Mouse (Mus musculus) spleen, postnatal 14 days (tissue): ENCODE measurements around the gene Dbt.

Experiments
- DNase-seq, 2 experiments: peaks; one replicate each; pipeline ENCODE4 v3.0.0; 2021 to 2022; ENCODE audit warnings: low spot score in 2 of 2

Dbt gene

DNA sequence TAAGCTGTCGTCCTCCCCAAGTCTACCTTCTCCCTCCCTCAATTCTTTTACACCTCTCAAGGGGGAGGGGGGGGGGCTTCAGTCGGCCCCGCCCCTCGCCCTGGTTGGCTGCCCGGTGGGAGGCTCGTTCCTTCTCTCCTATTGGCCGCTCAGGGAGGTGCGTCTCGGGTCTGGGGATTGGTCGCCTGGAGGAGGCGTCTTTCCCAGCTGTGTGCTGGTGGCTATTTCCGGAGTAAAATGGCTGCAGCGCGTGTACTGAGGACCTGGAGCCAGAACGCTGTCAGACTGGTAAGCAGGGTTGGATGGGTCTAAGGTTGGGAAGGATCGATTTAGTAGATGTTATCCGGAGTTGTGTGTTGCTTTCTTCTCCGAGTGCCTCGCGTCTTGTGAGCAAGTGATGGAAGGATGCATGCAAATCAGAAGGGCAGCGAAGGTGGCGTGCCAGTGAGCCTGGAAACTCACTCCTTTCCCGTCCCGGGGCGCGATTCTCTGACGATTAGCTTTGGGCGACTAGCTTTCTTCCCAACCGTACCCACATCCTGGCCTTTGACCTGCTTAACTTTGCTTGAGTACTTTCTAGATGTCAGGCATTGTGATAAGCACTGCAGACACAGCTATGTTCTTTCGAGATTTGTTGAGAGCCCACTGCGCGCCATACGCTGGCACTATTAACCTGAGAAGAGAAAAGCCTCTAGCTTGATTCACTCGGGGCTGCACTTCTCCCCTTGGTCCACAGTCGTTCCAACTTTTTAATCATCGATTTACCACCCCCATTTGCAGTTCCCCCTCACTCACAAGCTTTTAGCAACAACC lies at the start of gene Dbt:
TSS of gene Dbt (plus strand) at position 167 of the 813 bp plus-strand sequence.
- peak; percentile 53 to 66 for DNase-seq

DNA sequence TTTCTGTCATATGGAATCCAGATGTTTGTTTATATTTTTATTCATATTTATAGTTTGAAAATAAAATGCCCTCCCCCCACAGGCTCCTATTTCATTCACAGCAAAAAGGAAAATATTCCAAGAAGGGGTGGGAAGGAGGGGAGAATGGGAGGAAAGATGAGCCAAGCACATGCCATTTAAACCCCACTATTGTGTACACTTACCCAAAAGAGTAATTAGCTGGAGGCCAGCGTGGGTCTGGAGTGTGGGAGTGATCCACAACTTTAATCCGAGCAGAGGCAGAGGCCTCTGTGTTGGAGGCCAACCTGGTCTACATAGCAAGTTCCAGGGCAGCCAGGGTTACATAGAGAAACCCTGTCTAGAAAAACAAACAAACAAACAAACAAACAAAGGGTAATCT lies 48.6 kb upstream of the Dbt start:
- no peak for DNase-seq

DNA sequence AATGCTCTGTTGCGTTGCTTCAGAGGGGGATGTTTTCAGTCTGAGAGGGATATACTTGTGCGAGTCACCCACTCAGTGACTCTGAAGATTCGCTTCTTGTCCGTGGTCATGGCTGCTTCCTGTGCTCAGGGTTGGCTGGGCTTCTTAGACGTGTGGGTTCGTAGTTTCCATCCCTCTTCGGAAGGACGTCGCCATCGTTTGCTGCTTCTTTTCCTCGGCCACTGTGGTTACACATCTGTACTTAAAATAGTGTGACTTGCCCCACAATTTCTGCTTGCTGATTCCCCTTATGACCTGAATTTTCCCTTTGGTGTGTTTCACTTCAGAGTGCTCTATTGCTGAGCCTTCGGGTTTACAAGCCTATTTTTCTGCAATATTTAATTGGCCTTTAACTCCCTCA lies 47.2 kb upstream of the Dbt start:
- DNase-seq = no peak

DNA sequence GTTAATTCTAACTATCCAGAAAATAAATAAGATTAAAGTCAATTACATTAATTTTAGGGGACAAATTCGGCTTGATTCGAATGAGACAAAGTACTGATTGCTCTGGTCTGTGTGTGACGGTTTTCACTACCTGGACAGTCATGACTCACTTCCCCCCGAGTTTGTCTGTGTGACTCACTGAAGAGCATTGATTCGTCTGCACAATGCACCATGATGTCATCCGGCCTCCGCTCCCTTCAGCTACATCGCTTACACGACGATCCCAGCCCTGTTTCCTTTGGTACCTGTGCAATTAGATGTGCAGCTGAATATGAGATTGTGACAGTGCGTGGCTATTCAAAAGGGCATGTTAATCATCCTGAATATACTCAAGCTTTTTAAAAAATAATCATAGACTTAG lies 38.3 kb upstream of the Dbt start:
- DNase-seq = no peak

DNA sequence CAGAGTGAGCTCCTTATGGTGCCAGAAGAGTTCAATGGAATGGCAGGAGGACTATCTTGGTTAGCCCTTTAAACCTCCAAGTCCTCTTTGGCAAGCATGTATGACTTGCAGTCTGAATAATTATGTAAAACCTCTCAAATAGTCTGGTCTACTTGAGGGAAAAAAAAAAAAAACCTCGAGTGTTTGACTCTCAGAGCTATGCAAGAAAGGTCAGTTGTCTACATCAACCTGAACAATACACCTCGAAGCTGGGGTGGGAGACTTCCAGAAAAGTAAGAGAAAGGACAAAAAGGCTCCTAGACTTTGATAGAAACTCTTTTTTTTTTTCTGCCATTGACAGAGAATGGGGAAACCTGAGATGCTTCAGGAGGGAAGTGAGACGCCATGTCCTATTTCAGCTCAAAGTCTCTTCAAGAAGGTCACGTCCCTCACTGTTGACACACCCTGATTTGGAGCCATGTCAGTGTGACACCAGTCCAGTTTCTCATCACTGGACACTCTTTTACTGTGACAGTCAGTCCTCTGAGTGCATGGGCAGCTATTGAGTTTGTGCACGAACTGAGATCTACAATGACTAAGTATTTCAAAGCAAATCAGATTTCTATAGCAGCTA lies 36.1 kb upstream of the Dbt start:
- no peak for DNase-seq

DNA sequence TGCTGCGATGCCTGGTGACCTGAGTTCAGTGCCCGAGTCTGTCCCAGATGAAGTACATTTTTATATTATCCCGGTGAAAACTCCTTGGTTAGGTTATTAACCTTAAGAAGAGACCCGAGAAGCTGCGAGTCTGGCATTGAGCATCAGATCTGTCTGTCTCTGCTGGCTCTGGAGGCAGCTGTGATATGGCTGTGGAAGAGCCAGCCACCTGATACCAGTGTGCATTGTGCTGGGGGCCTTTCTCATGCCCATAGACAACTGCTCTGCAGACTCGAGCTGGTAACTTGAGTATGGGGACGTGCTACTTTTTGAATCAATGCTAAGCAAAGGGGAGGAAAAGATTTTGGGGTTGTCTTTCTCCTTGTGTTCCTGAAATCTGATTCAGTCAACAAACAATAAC lies 35.5 kb upstream of the Dbt start:
- DNase-seq = no peak

DNA sequence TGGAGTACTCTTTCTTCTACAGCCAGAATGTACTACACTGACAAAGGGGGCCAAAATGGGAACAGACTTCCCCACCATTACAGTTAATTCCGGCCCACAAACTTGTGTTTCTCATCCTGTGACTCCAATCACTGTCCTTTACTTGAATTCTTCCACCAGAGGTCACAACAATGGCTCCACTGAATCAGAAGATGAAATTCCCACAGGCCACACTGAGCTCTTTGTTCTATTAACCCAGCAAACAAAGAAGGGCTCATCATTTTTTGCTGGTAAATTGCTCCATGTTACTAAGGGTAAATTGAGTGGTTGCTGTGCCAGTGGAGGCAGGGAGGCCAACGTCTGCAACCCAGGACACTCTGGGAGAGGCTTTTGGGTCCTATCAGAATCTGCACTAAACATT lies 32.8 kb upstream of the Dbt start:
- DNase-seq = no peak

DNA sequence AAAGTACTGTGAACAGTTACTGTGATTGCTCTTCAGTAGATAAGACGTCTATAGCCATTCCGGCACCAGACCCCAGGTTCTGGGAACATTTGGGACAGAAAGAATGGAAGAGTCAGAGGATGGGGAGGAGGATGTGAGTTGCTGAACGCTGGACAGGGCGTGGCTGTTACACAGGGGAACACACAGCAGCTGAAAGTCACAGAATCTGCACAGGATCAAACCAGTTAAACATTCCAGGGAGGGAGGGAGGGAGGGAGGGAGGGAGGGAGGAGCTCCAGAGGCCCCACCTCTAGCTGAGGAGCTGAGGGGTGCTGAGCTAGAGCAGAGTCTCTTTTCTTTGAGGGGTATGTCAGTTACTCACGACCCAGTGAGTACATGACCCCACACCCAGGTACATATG lies 31.9 kb upstream of the Dbt start:
- DNase-seq = no peak

DNA sequence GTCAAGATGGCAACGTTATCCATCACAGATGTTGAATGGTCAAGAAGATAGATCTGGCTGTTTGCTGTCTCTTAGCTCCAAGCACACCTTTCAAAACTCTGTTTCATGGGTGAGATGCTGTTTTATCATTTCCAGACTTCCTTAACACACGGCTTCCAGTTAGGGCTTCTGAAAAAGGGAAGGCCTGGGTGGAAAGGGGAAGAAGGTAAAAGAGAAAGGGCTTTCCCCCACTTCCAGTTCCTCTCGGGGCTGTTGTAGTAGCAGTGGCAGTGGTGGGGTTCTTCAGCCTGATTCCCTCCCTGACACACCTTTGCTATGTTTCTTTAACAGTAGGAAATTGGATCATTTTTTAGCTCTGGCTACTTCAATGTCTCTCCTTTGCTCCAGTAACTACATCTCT lies 30.1 kb upstream of the Dbt start:
- DNase-seq = no peak

DNA sequence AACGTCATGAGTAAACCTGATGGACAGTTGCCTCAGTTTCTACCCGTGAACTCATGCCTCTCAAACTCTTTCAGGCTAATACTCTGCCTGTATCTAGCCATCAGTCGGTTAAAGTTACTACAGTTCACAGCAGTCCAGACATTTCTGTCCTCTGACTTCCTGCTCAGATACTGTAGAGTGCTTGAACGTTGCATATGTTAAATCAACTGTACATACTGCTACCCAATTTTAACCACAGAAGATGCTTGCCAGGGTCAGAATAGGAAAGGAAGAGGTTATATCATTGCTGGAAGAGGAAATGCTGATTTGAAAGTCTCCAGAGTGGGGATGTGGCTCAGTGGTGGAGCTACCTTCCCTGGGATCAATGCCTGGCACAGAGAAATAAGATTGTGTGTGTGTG lies 29.6 kb upstream of the Dbt start:
- DNase-seq = no peak

DNA sequence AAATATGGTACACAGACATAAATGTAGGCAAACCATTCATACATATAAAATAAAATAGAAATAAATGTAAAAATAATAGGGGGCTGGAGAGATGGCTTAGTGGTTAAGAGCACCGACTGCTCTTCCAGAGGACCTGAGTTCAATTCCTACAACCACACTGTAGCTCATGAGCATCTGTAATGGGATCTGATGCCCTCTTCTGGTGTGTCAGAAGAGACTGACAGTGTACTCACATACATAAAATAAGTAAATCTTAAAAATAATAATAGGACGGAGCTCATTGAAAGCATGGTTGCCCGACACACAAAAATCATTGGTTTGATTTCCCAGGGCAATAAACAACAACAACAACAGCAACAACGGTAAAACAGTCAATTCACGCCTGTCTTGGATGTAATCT lies 21.9 kb upstream of the Dbt start:
- DNase-seq = no peak

DNA sequence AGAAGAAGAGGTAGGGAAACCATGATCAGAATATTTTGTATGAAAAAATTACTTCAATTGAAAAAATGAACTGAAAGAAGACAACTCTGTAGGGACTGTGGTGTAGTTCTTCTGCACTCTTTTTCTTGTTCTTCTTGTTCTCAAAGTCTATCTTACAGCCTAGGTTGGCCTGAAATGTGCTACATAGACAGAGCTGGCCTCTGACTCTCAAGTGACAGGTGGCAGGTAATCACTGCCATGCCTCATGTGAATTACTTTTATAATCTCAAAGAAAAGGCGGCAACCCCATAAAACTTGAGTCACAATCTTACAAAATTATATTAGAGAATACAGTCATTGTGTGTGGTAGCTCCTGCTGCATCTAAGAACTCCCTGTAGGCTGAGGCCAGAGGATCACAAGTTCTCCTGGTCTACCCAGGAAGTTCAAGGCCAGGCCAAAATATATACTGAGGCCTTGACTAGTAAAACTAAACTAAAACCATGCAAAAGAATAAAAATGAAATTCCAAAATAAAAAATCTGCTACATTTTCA lies 20.9 kb upstream of the Dbt start:
- no peak for DNase-seq

DNA sequence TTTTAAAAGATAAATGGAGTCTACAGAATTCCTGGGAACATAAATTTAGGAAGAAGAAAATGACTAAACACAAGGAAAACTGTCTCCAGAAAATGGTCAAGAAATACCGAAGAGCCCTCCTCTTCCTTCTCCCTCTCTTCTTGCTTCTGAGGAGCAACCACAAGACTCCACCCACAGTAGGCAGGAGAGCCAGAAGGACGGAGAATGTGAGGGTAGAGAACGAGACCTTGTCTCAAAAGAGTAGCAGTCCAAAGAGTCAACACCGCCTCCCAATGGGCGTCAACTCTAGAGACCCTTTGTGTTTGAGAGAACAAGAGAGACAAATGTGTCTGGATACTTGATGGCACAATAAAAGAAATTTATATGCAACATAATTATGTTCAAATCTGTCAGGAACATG lies 19.2 kb upstream of the Dbt start:
- DNase-seq = no peak

DNA sequence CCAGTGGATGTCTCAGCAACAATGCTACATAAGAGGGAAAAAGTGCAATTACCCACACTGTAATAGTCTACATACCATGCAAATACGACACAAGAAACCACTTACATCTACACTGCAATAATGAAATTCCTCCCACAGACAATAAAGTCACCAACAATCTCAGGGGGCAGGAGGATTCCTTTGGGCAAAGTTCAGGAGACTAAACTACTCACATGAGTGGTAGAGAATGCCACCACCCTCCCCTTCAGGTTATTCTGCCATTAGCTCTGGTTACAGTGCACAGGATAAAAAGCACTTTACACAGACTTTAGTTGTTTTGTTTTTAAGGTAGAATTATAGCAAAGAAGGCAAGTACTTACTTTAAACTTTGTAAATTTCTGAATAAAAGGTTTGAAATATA lies 17.2 kb upstream of the Dbt start:
- no peak for DNase-seq

DNA sequence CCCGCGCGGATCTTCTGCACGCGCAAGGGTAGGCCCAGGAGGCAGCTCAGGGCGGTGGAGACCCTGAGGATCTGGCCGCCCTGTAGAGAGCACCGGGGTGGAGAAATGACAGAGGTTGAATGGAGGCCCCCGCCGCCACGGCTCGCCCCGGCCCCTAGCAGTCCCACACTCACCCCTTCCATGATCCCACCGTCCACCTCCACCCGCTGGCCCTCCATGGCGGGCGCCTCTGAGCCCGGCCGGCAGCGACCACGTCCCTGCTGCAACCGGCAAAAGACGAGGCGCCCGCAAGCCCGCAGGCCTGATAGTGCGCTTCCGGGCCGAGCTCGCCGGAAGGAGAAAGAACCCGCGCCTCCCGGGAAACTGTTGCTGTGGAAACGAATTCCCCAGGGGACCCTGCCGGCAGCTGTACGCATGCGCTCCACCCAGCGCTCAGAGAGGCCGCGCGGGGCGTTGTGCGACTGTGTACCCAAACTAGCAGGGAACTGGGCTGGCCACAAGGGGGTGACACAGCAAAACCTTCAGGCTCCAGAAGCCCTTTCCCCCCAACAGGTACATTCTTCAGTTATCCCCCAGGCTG lies 5.0 kb upstream of the Dbt start, which contains the start of gene Rtca:
TSS of gene Rtca (minus strand) at position 437 of the 580 bp plus-strand sequence.
- peak; percentile 95 to 96 for DNase-seq

DNA sequence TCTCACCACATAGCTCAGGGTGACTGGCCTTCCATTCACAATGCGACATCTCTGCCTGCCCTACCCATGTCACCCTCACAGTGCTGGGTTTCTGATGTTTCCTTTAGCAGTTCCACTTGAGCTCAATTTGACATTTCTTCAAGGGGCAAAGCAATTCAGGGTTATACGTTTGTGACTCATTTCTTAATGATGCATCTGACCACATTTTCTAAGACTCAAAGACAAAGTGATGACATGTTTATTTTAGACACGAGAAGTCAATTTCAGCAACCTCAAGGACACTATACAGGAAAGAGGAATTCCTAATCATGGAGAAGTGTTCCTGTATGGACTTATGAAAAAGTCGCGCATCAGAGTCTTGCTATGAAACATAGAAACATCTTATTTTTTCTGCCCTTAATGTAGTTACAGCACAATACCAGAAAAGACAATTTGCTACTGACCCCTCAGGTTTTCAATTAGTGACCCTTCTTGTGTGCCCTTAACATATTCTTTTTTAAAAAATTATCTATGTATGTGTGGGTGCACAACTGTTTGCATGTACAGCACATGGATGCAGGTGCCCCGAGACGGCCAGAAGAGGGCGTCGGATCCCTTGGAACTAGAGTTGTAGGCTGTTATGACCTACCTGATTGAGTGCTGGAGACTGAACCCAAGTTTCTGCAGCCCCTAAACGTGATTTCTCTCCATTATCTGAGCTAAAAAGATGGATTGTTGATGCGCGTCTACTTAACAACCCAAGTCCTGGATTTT lies 543 bp upstream of the Dbt start:
- DNase-seq = peak in 1 of 2 experiments; percentile 27

DNA sequence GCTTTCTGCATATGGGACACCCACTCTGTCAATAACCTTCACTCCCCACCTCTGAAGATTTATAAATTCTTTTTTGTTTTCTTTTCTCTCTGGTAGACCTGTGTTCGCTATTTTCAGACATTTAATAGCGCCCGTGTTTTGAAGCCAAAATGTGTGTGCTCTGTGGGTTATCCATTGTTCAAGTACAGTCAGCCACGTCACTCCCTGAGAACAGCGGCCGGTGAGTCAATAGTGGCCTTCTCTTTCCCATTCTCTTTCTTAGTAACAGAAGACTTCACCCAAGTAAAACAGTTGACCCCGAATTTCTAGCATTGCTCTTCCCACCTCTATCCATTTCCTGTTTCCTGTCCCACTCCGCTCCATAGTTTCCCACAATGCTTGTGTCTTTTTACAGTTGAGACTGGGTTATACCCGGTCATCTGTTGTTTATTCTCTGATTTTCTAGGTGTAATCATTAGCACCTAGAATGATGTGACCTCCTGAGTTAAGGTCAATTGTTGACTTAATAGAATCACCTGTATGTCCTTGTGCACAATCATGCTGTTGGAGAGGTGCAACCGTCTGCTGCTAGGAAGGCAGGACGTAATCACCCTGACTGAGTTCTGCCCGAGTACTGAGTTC lies 7.4 kb downstream of the Dbt start:
- no peak for DNase-seq

DNA sequence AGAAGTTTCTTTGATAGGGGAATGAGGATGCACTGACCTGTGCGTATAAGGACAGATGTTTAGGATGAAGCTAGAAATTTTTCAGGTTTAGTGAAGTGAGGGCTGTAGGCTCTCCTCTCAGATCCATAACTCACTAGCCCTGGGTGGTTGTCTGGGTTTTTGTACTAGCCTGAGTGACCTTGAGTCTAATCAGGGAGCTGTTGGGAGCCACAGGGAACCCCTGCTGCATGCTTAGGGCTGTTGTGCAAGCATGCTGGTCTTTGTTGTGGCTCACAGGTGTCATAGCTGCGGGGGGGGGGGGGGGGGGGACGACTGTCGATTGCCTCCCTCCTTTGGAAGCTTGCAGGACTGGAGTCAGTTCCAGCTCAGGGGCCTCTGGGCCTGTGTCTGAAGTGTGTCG lies 16.9 kb downstream of the Dbt start:
- DNase-seq = no peak

DNA sequence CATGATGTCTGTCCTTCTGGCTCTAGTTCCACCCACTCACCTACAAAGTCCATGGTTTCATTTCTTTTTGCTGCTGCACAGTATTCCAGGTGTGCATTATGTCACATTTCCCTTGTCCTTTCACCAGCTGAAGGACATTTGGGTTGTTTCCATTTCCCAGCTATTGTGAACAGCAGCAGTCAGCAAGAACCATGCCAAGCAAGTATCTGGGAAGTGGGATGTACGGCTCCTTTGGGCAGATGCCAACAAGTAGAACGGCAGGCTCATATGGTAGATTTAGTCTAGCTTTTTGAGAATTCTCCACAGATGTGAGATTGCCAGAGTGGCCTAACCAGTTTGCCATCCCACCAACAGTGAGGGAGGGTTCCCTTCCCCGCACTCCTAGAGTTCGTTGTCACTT lies 18.0 kb downstream of the Dbt start:
- DNase-seq = no peak

DNA sequence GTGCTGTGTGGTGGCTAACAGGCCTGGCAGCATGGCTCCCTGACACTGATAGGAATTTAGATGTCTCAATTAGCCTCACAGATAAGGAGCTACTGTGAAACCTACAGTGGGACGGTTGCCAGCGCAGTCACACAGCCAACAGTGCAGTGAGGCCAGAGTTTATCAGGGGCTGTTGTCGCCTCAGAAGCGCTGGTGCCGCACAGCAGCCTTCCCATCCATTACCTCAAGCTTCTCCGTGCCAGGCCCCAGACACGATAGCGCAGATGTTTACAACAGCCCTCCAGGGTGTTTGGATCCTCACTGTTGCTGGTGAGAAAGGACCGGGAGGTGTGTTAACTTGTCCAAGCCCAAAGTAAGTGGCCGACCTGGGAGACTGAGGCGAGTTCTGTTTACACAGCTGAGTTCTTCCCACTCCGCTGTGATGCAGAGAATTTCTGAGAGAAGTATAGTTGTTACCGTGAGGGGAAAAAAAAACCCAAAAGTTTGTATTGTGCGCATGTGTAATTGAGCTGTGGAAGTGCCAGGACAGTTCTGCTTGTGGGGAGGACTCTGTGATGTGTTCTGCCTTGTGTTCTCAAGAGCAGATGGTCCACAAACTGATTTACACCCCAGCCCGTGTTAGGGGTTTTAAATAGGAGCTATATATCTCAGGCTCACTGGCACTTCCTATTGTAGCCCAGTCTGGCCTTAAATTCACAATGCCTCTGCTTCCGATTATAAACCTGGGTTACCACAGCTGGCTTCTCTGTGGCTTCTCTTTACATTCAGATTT lies 23.7 kb downstream of the Dbt start:
- peak in 1 of 2 experiments; percentile 10 for DNase-seq

DNA sequence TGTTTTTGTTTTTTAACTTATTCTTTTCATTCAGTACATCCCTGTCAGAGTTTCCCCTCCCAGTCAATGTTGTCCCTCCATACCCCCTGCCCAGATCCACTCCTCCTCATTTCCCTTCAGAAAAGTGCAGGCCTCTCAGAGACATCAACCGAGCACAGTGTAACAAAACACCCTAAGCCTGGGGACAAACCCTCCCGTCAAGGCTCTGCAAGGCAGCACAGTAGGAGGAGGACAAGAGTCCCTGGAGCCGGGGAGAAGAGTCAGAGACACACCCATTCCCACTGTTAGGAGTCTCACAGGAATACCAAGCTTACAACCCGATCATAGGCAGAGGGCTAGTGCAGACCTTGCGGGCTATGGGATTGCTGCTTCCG lies 24.3 kb downstream of the Dbt start:
- DNase-seq = no peak
